Mouse (Mus musculus) limb, embryonic 13.5 days (tissue): ENCODE data around the gene Camkk2. TPM values are rescaled to one million over a fixed set of nuclear protein-coding genes. Genes with fewer than 3 reads are reported as not detected.

Source experiments
- ATAC-seq: fragments of 200-750 bp; cut with Nextera tagmentation; 2 replicates; pipeline ENCODE4 v1.8.0; 2017; ENCODE audit warnings: low read depth, moderate number of reproducible peaks, moderate TSS enrichment; ENCODE audit not compliant: low FRiP score
- H3K27ac ChIP-seq: fragments of 300-500 bp; sonication (generic); 2 replicates; pipeline ENCODE4 v1.5.1; 2015; ENCODE audit warnings: inconsistent platforms, mild to moderate bottlenecking, moderate library complexity
- H3K27me3 ChIP-seq: fragments of 300-500 bp; sonication (generic); 2 replicates; pipeline ENCODE4 v1.6.1; 2015; ENCODE audit warnings: mild to moderate bottlenecking, inconsistent platforms
- H3K36me3 ChIP-seq: fragments of 300-500 bp; sonication (generic); 2 replicates; pipeline ENCODE4 v1.6.1; 2015; ENCODE audit warnings: inconsistent platforms, mild to moderate bottlenecking, moderate library complexity
- H3K4me1 ChIP-seq: fragments of 300-500 bp; sonication (generic); 2 replicates; pipeline ENCODE4 v1.6.1; 2015; ENCODE audit warnings: inconsistent platforms
- H3K4me2 ChIP-seq: fragments of 300-500 bp; sonication (generic); replicated peaks from 2 replicates; pipeline ENCODE4 v1.6.1; 2015; ENCODE audit warnings: inconsistent platforms, mild to moderate bottlenecking, moderate library complexity
- H3K4me3 ChIP-seq: fragments of 300-500 bp; sonication (generic); 2 replicates; pipeline ENCODE4 v1.5.1; 2015; ENCODE audit warnings: moderate library complexity, mild to moderate bottlenecking, inconsistent platforms
- H3K9ac ChIP-seq: fragments of 300-500 bp; sonication (generic); 2 replicates; pipeline ENCODE4 v1.6.1; 2015; ENCODE audit warnings: mild to moderate bottlenecking, inconsistent platforms
- H3K9me3 ChIP-seq: fragments of 300-500 bp; sonication (generic); 2 replicates; pipeline ENCODE4 v1.6.1; 2016; ENCODE audit warnings: inconsistent platforms
- WGBS: fragments of 180-500 bp; shearing (Covaris S2); methylation state at CpG from one replicate; pipeline ENCODE4 v1.1.7; 2015; 5-methylcytosine and 5-hydroxymethylcytosine counted together
- polyA plus RNA-seq: library from polyadenylated mRNA; unstranded; fragments of >200 nt; fragmentation: Nextera tagmentation; extraction: Ambion mirVana; gene quantifications from 2 replicates; pipeline ENCODE4 v1.2.1, GENCODE M21; 2015

The Camkk2 gene
- polyA plus RNA-seq, 1 experiment from 2014 or later, result 38.0 TPM

- Histone ChIP-seq H3K36me3 (peaks cover 4% of the 10 kb centered on the region; the same call in 1 of the 2 replicates), H3K27ac (no peak overlapping the region), H3K27me3 (no peaks in the 10 kb centered on the region), H3K4me1 (peaks cover 13% of the 10 kb centered on the region), H3K9me3 (no peaks in the 10 kb centered on the region), H3K4me2 (peak overlapping the region; percentile 93), H3K4me3 (peak overlapping the region; percentile 79), H3K9ac (peak overlapping the region; percentile 86)
- peak; percentile 25 for ATAC-seq
- 3% methylated on average over 49 of the region's 55 CpGs for WGBS
Measured at GRCm38 (mm10) chr5:122778231-122779226, 680 bp downstream of the Camkk2 start.

GRCm38 (mm10) chr5:122777322-122777721, 1.9 kb downstream of the Camkk2 start:
- WGBS, result 50% methylated on average over 2 of the region's 2 CpGs
- no peak for ATAC-seq

GRCm38 (mm10) chr5:122775646-122776286, 3.4 kb downstream of the Camkk2 start:
- H3K9ac ChIP-seq, result no peak overlapping the region
- no peak for ATAC-seq
- no peaks in the 10 kb centered on the region for H3K27me3 ChIP-seq
- 0 out of 2 replicates have a peak, but pooled peaks cover 3% of the 10 kb centered on the region for H3K9me3 ChIP-seq
- no peak overlapping the region for H3K27ac ChIP-seq
- no peak overlapping the region for H3K4me2 ChIP-seq
- peaks cover 19% of the 10 kb centered on the region for H3K4me1 ChIP-seq
- 73% methylated on average over 14 of the region's 14 CpGs for WGBS
- peaks cover 15% of the 10 kb centered on the region; the same call in 1 of the 2 replicates for H3K36me3 ChIP-seq
- no peak overlapping the region for H3K4me3 ChIP-seq

More at GRCm38 (mm10) chr5:122777322-122777721, 1.9 kb downstream of the Camkk2 start:
- Histone ChIP-seq H3K9me3 (0 out of 2 replicates have a peak, but pooled peaks cover 3% of the 10 kb centered on the region), H3K4me1 (peaks cover 13% of the 10 kb centered on the region), H3K27me3 (no peaks in the 10 kb centered on the region), H3K4me2 (no peak overlapping the region), H3K36me3 (peaks cover 13% of the 10 kb centered on the region; the same call in 1 of the 2 replicates), H3K27ac (no peak overlapping the region), H3K9ac (no peak overlapping the region), H3K4me3 (no peak overlapping the region)

- H3K9ac ChIP-seq, result no peak overlapping the region
- 0 out of 2 replicates have a peak, but pooled peaks cover 3% of the 10 kb centered on the region for H3K9me3 ChIP-seq
- no peaks in the 10 kb centered on the region for H3K27me3 ChIP-seq
- H3K36me3 ChIP-seq, result peaks cover 16% of the 10 kb centered on the region; the same call in 1 of the 2 replicates
- ATAC-seq, result no peak
- H3K4me1 ChIP-seq, result peaks cover 25% of the 10 kb centered on the region
- H3K27ac ChIP-seq, result no peak overlapping the region
- H3K4me2 ChIP-seq, result no peak overlapping the region
- WGBS, result 78% methylated on average over 28 of the region's 28 CpGs
- H3K4me3 ChIP-seq, result no peak overlapping the region
Measured at GRCm38 (mm10) chr5:122774743-122775611, 4.2 kb downstream of the Camkk2 start.

- H3K36me3 ChIP-seq, result peaks cover 26% of the 10 kb centered on the region
- ATAC-seq, result no peak
- H3K9ac ChIP-seq, result no peak overlapping the region
Measured at GRCm38 (mm10) chr5:122773756-122774155, 5.5 kb downstream of the Camkk2 start.

GRCm38 (mm10) chr5:122771428-122771827, 7.8 kb downstream of the Camkk2 start:
- peaks cover 30% of the 10 kb centered on the region for H3K36me3 ChIP-seq
- H3K4me3 ChIP-seq, result no peak overlapping the region
- H3K27ac ChIP-seq, result no peak overlapping the region
- WGBS, result 84% methylated on average over 9 of the region's 9 CpGs
- ATAC-seq, result no peak
- no peak overlapping the region for H3K4me2 ChIP-seq
- H3K9ac ChIP-seq, result no peak overlapping the region
- 0 out of 2 replicates have a peak, but pooled peaks cover 3% of the 10 kb centered on the region for H3K9me3 ChIP-seq
- no peaks in the 10 kb centered on the region for H3K27me3 ChIP-seq
- peaks cover 14% of the 10 kb centered on the region for H3K4me1 ChIP-seq

More at GRCm38 (mm10) chr5:122773756-122774155, 5.5 kb downstream of the Camkk2 start:
- no peak overlapping the region for H3K27ac ChIP-seq
- peaks cover 21% of the 10 kb centered on the region for H3K4me1 ChIP-seq
- H3K27me3 ChIP-seq, result no peaks in the 10 kb centered on the region
- no peak overlapping the region for H3K4me3 ChIP-seq
- 0 out of 2 replicates have a peak, but pooled peaks cover 3% of the 10 kb centered on the region for H3K9me3 ChIP-seq
- WGBS, result 86% methylated on average over 11 of the region's 11 CpGs
- H3K4me2 ChIP-seq, result no peak overlapping the region

- Histone ChIP-seq H3K27ac (peak overlapping the region; percentile 73), H3K36me3 (peaks cover 30% of the 10 kb centered on the region), H3K9me3 (0 out of 2 replicates have a peak, but pooled peaks cover 3% of the 10 kb centered on the region), H3K27me3 (no peaks in the 10 kb centered on the region), H3K4me2 (no peak overlapping the region; the same call in 1 of the 2 replicates), H3K9ac (peak overlapping the region; percentile 53), H3K4me3 (no peak overlapping the region), H3K4me1 (peaks cover 14% of the 10 kb centered on the region)
- WGBS, result 50% methylated on average over 10 of the region's 10 CpGs
- ATAC-seq, result no peak
Measured at GRCm38 (mm10) chr5:122770806-122771261, 8.4 kb downstream of the Camkk2 start.

- no peaks in the 10 kb centered on the region for H3K27me3 ChIP-seq
- H3K36me3 ChIP-seq, result peaks cover 30% of the 10 kb centered on the region
- no peak overlapping the region for H3K4me3 ChIP-seq
- H3K9ac ChIP-seq, result peak overlapping the region; percentile 53
- 0 out of 2 replicates have a peak, but pooled peaks cover 3% of the 10 kb centered on the region for H3K9me3 ChIP-seq
- peaks cover 14% of the 10 kb centered on the region for H3K4me1 ChIP-seq
- peak overlapping the region; percentile 73 for H3K27ac ChIP-seq
- H3K4me2 ChIP-seq, result no peak overlapping the region; the same call in 1 of the 2 replicates
- WGBS, result 58% methylated on average over 7 of the region's 7 CpGs
- no peak for ATAC-seq
Measured at GRCm38 (mm10) chr5:122770304-122770703, 8.9 kb downstream of the Camkk2 start.

- no peak overlapping the region for H3K4me2 ChIP-seq
- 0 out of 2 replicates have a peak, but pooled peaks cover 3% of the 10 kb centered on the region for H3K9me3 ChIP-seq
- H3K9ac ChIP-seq, result no peak overlapping the region
- peaks cover 30% of the 10 kb centered on the region for H3K36me3 ChIP-seq
- no peaks in the 10 kb centered on the region for H3K27me3 ChIP-seq
- H3K27ac ChIP-seq, result no peak overlapping the region
- no peak for ATAC-seq
- H3K4me1 ChIP-seq, result peaks cover 14% of the 10 kb centered on the region
- H3K4me3 ChIP-seq, result no peak overlapping the region
- 88% methylated on average over 15 of the region's 15 CpGs for WGBS
Measured at GRCm38 (mm10) chr5:122769101-122769568, 10.1 kb downstream of the Camkk2 start.

- no peak overlapping the region for H3K9ac ChIP-seq
- H3K4me2 ChIP-seq, result no peak overlapping the region
- H3K27me3 ChIP-seq, result no peaks in the 10 kb centered on the region
- WGBS, result 94% methylated on average over 11 of the region's 11 CpGs
- no peak for ATAC-seq
- H3K9me3 ChIP-seq, result no peaks in the 10 kb centered on the region
- H3K36me3 ChIP-seq, result peaks cover 26% of the 10 kb centered on the region
- H3K27ac ChIP-seq, result no peak overlapping the region
- H3K4me1 ChIP-seq, result peaks cover 19% of the 10 kb centered on the region
- H3K4me3 ChIP-seq, result no peak overlapping the region
Measured at GRCm38 (mm10) chr5:122767283-122767682, 11.9 kb downstream of the Camkk2 start.

- H3K27ac ChIP-seq, result no peak overlapping the region
- no peak overlapping the region for H3K9ac ChIP-seq
- 0 out of 2 replicates have a peak, but pooled peaks cover 5% of the 10 kb centered on the region for H3K4me1 ChIP-seq
- H3K36me3 ChIP-seq, result peaks cover 24% of the 10 kb centered on the region
- H3K9me3 ChIP-seq, result no peaks in the 10 kb centered on the region
- H3K4me3 ChIP-seq, result no peak overlapping the region
- WGBS, result 58% methylated on average over 10 of the region's 10 CpGs
- H3K27me3 ChIP-seq, result no peaks in the 10 kb centered on the region
- no peak overlapping the region for H3K4me2 ChIP-seq
- no peak for ATAC-seq
Measured at GRCm38 (mm10) chr5:122764032-122764464, 15.2 kb downstream of the Camkk2 start.
